In the genomic region with DNA sequence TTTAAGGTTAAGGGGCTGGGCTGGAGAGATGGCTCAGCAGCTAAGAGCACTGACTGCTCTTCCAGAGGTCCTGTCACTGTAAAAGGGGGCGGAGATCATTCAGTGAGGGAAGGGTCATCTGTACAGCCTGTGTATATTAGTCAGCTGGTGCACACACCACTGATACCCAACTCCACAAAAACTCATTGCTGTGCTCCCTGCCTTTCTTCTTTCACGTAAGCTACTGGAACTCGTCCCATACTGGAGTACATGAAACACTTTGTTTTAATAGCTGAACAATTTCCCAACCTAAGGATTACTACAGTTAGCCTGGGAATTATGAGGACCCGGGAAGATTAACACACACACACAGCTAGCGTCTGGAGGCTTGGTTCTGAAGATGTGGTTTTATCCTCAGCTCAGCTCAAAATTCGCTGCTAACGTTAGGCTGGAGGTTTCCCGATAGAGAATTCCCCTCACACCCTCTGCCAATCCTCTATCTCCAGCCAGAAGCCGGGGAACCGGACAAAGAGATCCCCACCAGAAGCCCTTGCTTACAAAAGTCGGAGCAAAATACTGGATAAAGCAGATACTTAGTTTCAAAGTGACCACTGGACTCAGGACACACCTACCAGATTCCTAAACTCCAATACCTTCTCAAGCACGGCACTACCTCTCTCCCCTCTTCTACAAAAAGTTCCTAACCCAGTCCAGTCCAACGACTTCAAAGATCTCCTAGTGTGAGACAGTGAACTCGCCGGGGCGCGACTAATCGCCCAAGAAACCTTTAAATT, we compare ENCODE assay signal across 8 mouse cellular contexts. TPM values are rescaled to one million over a fixed set of nuclear protein-coding genes. Genes with fewer than 3 reads are reported as not detected.
A peak's percentile ranks its signal among the peaks of the same experiment; 100 is the strongest.
DNase-seq lines count a peak whose midpoint lies in the region; ATAC-seq lines count a peak whose summit lies in the region.
"Had no signal": no experiment of that assay in that cellular context is flagged by ENCODE, and none has a peak within 500 bp of the region (broad histone marks: within the 10 kb centered on the region; RNA-seq: fewer than 3 reads in every experiment).

No protein-coding gene starts in this region.

- H3K36me3 ChIP-seq in lung, embryonic 15.5 days = peaks cover 14% of the 10 kb centered on the region
- peaks cover 17% of the 10 kb centered on the region for H3K36me3 ChIP-seq in hindbrain, embryonic 13.5 days
- H3K36me3 ChIP-seq in midbrain, embryonic 15.5 days (replicated peaks) = peaks cover 5% of the 10 kb centered on the region; the same call in 1 of the 2 replicates

- peak overlapping the region; percentile 62 for H3K9ac ChIP-seq in lung, embryonic 15.5 days
- peak overlapping the region; percentile 76 for H3K9ac ChIP-seq in hindbrain, embryonic 13.5 days
- H3K9ac ChIP-seq in midbrain, embryonic 15.5 days = peak overlapping the region; percentile 50

- DNase-seq in lung, postnatal 14 days = no peak
- DNase-seq in embryo, embryonic 11 days = peak; percentile 37
- DNase-seq in left cerebral cortex, adult 8-10 months (ENCODE audit: low spot score in 2 of 2) = no peak
- DNase-seq in ovary, adult 18-20 months (ENCODE audit: low spot score) = no peak

- H3K4me3 ChIP-seq in lung, embryonic 15.5 days = peak overlapping the region; percentile 89
- peak overlapping the region; percentile 92 for H3K4me3 ChIP-seq in hindbrain, embryonic 13.5 days
- H3K4me3 ChIP-seq in midbrain, embryonic 15.5 days = peak overlapping the region; percentile 72

- H3K27ac ChIP-seq in lung, embryonic 15.5 days = peak overlapping the region; percentile 74
- H3K27ac ChIP-seq in hindbrain, embryonic 13.5 days = peak overlapping the region; percentile 96
- H3K27ac ChIP-seq in midbrain, embryonic 15.5 days = peak overlapping the region; percentile 92

- H3K9me3 ChIP-seq in lung, embryonic 15.5 days = no peaks in the 10 kb centered on the region
- H3K9me3 ChIP-seq in hindbrain, embryonic 13.5 days = no peaks in the 10 kb centered on the region
- no peaks in the 10 kb centered on the region for H3K9me3 ChIP-seq in midbrain, embryonic 15.5 days

- H3K4me1 ChIP-seq in lung, embryonic 15.5 days = peaks cover 41% of the 10 kb centered on the region
- H3K4me1 ChIP-seq in hindbrain, embryonic 13.5 days (replicated peaks) = peaks cover 40% of the 10 kb centered on the region
- peaks cover 27% of the 10 kb centered on the region for H3K4me1 ChIP-seq in midbrain, embryonic 15.5 days

- WGBS in lung, embryonic 15.5 days = 2% methylated on average over 18 of the region's 18 CpGs
- 5% methylated on average over 18 of the region's 18 CpGs for WGBS in hindbrain, embryonic 13.5 days
- 4% methylated on average over 18 of the region's 18 CpGs for WGBS in midbrain, embryonic 15.5 days

- no peak for ATAC-seq in lung, embryonic 15.5 days (ENCODE audit: borderline replicate concordance, extremely low read depth, low FRiP score, low TSS enrichment)
- no peak for ATAC-seq in hindbrain, embryonic 13.5 days (ENCODE audit: low FRiP score)
- ATAC-seq in midbrain, embryonic 15.5 days (replicated peaks) = peak; percentile 15

- H3K27me3 ChIP-seq in lung, embryonic 15.5 days = no peaks in the 10 kb centered on the region
- H3K27me3 ChIP-seq in hindbrain, embryonic 13.5 days = no peaks in the 10 kb centered on the region
- H3K27me3 ChIP-seq in midbrain, embryonic 15.5 days (replicated peaks) = no peaks in the 10 kb centered on the region

- peak overlapping the region; percentile 88 for H3K4me2 ChIP-seq in lung, embryonic 15.5 days
- H3K4me2 ChIP-seq in hindbrain, embryonic 13.5 days = peak overlapping the region; percentile 67
- H3K4me2 ChIP-seq in midbrain, embryonic 15.5 days = peak overlapping the region; percentile 70

RNA-seq across cellular contexts. Expression of a gene that starts 0.9 kb away (rescaled TPM):
- 39.1 and 40.9 TPM in 2 replicates for polyA plus RNA-seq in lung, embryonic 15.5 days (2015; fragmentation: Nextera tagmentation; extraction: Ambion mirVana)
- 59.8 TPM in 2 replicates for polyA plus RNA-seq in hindbrain, embryonic 13.5 days (2015; fragmentation: Nextera tagmentation; extraction: Ambion mirVana)
- 62.5 and 62.7 TPM in 2 replicates for polyA plus RNA-seq in midbrain, embryonic 15.5 days (2015; fragmentation: Nextera tagmentation; extraction: Ambion mirVana)
- total RNA-seq in left cerebral cortex, adult 8-10 months (2022) = 10 to 100 TPM; 59.1 to 67.0 (median 61.5) TPM

RNA-seq across cellular contexts. Expression of a gene that starts 3.8 kb away (rescaled TPM):
- polyA plus RNA-seq in lung, embryonic 15.5 days (2015; fragmentation: Nextera tagmentation; extraction: Ambion mirVana) = 0.10 and 0.25 TPM in 2 replicates
- polyA plus RNA-seq in hindbrain, embryonic 13.5 days (2015; fragmentation: Nextera tagmentation; extraction: Ambion mirVana) = 0.10 and 0.36 TPM in 2 replicates
- polyA plus RNA-seq in midbrain, embryonic 15.5 days (2015; fragmentation: Nextera tagmentation; extraction: Ambion mirVana) = 0.31 and 0.38 TPM in 2 replicates
- 1 to 10 TPM; 3.8 to 8.8 (median 5.5) TPM for total RNA-seq in left cerebral cortex, adult 8-10 months (2022)

RNA-seq across cellular contexts. Expression of a gene that starts 29.4 kb away (rescaled TPM):
- polyA plus RNA-seq in lung, embryonic 15.5 days (2015; fragmentation: Nextera tagmentation; extraction: Ambion mirVana) = 7.1 and 7.3 TPM in 2 replicates
- polyA plus RNA-seq in hindbrain, embryonic 13.5 days (2015; fragmentation: Nextera tagmentation; extraction: Ambion mirVana) = 6.5 and 8.3 TPM in 2 replicates
- 7.0 and 7.3 TPM in 2 replicates for polyA plus RNA-seq in midbrain, embryonic 15.5 days (2015; fragmentation: Nextera tagmentation; extraction: Ambion mirVana)
- total RNA-seq in left cerebral cortex, adult 8-10 months (2022) = 10 to 100 TPM; 16.6 to 22.2 (median 19.5) TPM

RNA-seq across cellular contexts. Expression of a gene that starts 31.0 kb away (rescaled TPM):
- 10.6 and 11.3 TPM in 2 replicates for polyA plus RNA-seq in lung, embryonic 15.5 days (2015; fragmentation: Nextera tagmentation; extraction: Ambion mirVana)
- 14.5 and 14.8 TPM in 2 replicates for polyA plus RNA-seq in hindbrain, embryonic 13.5 days (2015; fragmentation: Nextera tagmentation; extraction: Ambion mirVana)
- 15.0 and 16.8 TPM in 2 replicates for polyA plus RNA-seq in midbrain, embryonic 15.5 days (2015; fragmentation: Nextera tagmentation; extraction: Ambion mirVana)
- 10 to 100 TPM; 15.3 to 16.8 (median 16.1) TPM for total RNA-seq in left cerebral cortex, adult 8-10 months (2022)

RNA-seq across cellular contexts. Expression of a gene that starts 44.2 kb away (rescaled TPM):
- not detected in 2 replicates for polyA plus RNA-seq in lung, embryonic 15.5 days (2015; fragmentation: Nextera tagmentation; extraction: Ambion mirVana)
- not detected in 2 replicates for polyA plus RNA-seq in hindbrain, embryonic 13.5 days (2015; fragmentation: Nextera tagmentation; extraction: Ambion mirVana)
- not detected in 2 replicates for polyA plus RNA-seq in midbrain, embryonic 15.5 days (2015; fragmentation: Nextera tagmentation; extraction: Ambion mirVana)
- total RNA-seq in left cerebral cortex, adult 8-10 months (2022) = not detected
- total RNA-seq: layer of hippocampus, adult 8-10 months had no signal
